Mouse (Mus musculus) frontal cortex, postnatal 10 days (tissue): ENCODE results near the gene E130309D02Rik.

Experiments
- DNase-seq, 2 experiments: peaks; one replicate each; pipeline ENCODE4 v3.0.0; 2022; ENCODE audit warnings: low spot score in 2 of 2, mixed read lengths in 1 of 2

E130309D02Rik gene

GRCm38 (mm10) chr5:143309916-143310315 lies 5.2 kb downstream of the E130309D02Rik start:
- DNase-seq, result no peak

GRCm38 (mm10) chr5:143308825-143309224 lies 6.3 kb downstream of the E130309D02Rik start:
- no peak for DNase-seq

GRCm38 (mm10) chr5:143304251-143304650 lies 10.9 kb downstream of the E130309D02Rik start:
- DNase-seq, result no peak

- no peak for DNase-seq
Observed at GRCm38 (mm10) chr5:143301296-143301695, 13.9 kb downstream of the E130309D02Rik start.

- no peak for DNase-seq
Observed at GRCm38 (mm10) chr5:143299686-143300085, 15.5 kb downstream of the E130309D02Rik start.

GRCm38 (mm10) chr5:143298391-143298790 lies 16.8 kb downstream of the E130309D02Rik start:
- no peak for DNase-seq

GRCm38 (mm10) chr5:143297986-143298385 lies 17.2 kb downstream of the E130309D02Rik start:
- no peak for DNase-seq

- no peak for DNase-seq
Observed at GRCm38 (mm10) chr5:143295330-143295729, 19.8 kb downstream of the E130309D02Rik start.

- no peak for DNase-seq
Observed at GRCm38 (mm10) chr5:143294862-143295261, 20.3 kb downstream of the E130309D02Rik start.

GRCm38 (mm10) chr5:143293404-143293803 lies 21.8 kb downstream of the E130309D02Rik start, which contains the start of gene Zfp853:
Zfp853 (minus strand) TSS chr5:143293623.
- DNase-seq, result peak in 1 of 2 experiments; percentile 35

GRCm38 (mm10) chr5:143292879-143293278 lies 22.3 kb downstream of the E130309D02Rik start:
- DNase-seq, result no peak

- no peak for DNase-seq
Observed at GRCm38 (mm10) chr5:143289299-143289698, 25.9 kb downstream of the E130309D02Rik start.

GRCm38 (mm10) chr5:143288378-143288911 lies 26.7 kb downstream of the E130309D02Rik start:
- DNase-seq, result no peak

GRCm38 (mm10) chr5:143287774-143288328 lies 27.3 kb downstream of the E130309D02Rik start:
- DNase-seq, result no peak

- DNase-seq, result no peak
Observed at GRCm38 (mm10) chr5:143284762-143285161, 30.4 kb downstream of the E130309D02Rik start.

GRCm38 (mm10) chr5:143279247-143279646 lies 35.9 kb downstream of the E130309D02Rik start:
- no peak for DNase-seq

- no peak for DNase-seq
Observed at GRCm38 (mm10) chr5:143275761-143276160, 39.4 kb downstream of the E130309D02Rik start.

GRCm38 (mm10) chr5:143272540-143273330 lies 42.4 kb downstream of the E130309D02Rik start:
- no peak for DNase-seq

- no peak for DNase-seq
Observed at GRCm38 (mm10) chr5:143272108-143272507, 43.1 kb downstream of the E130309D02Rik start.

GRCm38 (mm10) chr5:143271642-143272041 lies 43.5 kb downstream of the E130309D02Rik start:
- no peak for DNase-seq

- DNase-seq, result peak in 1 of 2 experiments; percentile 43
Observed at GRCm38 (mm10) chr5:143270151-143270519, 45.0 kb downstream of the E130309D02Rik start.

- peak; percentile 58 to 74 for DNase-seq
Observed at GRCm38 (mm10) chr5:143269363-143270150, 45.6 kb downstream of the E130309D02Rik start, which contains the start of gene Zfp316. Zfp316 (minus strand) TSS chr5:143270022.
